Mouse (Mus musculus): ENCODE measurements around the gene Ess2.
"Not testable (repeated sequence)": the region's sequence is repeated elsewhere in the genome, so short reads cannot be mapped to it uniquely, and the experiment has no call there.

The Ess2 gene

DNA sequence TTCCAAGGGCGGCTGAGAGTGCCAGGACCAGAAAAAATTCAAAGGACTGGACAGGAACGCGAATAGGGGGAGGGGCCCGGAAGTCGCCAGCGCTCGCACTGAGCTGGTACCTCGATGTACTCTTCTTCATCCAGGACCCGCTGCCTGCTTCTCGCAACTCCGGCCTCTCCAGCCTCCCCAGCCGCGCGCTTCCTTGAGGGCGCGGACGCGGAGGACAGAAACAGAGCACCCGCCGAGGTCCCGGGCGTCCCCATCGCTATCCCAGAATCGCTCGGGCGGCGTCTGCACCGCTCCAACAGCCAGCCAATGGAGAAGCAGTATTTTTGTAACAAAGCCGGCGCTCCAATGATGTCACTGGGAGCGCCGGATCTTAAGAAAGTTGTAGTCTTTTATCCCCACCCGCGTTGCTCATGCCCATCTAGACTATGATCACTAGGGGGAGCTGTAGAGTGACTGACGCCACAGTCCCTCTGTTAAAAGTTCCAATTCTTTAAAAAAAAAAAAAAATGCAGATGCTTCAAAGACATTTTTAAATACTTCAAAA is at the start of gene Ess2:
Gene Ess2 (minus strand): TSS at position 297 of the 544 bp plus-strand sequence.
- peak; percentile 92 for DNase-seq (ENCODE audit: low spot score)

DNA sequence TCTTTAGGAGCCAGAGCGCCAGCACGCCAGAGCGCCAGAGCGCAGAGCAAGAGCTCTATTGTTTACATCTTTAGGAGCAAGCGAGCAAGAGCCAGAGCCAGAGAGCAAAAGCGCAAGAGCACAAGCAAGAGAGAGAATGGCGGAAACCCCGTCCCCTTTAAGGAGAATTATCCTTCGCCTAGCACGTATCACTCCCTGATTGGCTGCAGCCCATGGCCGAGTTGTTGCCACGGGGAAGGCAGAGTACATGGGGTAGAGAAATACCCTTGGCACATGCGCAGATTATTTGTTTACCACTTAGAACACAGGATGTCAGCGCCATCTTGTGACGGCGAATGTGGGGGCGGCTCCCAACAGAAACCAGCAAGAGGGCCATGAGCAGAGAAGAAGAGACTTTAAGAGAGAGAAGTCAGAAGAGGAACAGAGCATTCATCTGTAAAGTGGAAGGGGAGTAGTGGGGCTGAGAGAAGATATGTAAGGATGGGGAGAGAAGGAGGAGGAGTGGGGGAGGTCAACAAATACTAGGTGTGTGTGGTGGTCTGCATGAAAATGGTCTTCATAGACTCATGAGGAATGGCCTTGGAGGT is 45.0 kb upstream of the Ess2 start:
- DNase-seq (ENCODE audit: low spot score): not testable (repeated sequence)

DNA sequence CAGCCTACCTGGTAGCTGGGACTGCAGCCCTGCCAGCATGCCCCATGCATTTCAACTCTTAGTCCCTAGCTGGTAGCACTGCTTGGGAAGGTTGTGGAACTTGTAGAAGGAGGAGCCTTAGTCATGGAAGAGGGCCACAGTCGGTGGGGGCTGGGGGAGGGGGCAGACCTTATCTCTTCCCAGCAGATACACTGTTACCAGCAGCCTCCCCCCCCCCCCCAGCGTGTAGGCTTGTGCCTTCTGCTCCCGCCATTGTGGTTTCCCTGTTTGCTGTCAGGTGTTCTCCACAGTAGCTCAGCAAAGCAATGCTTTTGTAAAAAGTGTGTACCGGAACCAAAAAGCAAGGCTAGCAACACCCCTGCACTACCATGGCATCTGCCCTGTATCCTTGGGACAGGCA is 40.5 kb upstream of the Ess2 start:
- no peak for DNase-seq (ENCODE audit: low spot score)

DNA sequence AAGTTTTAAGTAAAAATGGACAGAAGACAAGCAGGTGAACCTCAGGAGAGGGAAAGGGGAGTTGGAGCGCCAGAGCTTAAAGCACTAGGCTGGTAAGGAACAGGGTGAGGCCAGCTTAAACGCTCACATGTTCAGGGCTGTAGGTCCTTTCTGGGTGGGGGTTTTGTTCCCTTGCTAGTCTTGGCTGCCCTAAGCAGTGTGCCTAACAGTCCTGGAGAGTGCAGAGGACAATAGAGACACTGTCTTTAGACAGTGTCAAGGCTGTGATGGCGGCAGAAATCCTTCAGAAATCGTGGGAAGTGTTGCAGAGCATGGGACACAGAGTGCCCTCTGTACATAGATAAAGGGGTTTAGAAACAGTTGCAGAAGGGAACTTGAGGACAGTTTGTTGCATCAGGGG is 38.9 kb upstream of the Ess2 start:
- DNase-seq (ENCODE audit: low spot score): no peak

DNA sequence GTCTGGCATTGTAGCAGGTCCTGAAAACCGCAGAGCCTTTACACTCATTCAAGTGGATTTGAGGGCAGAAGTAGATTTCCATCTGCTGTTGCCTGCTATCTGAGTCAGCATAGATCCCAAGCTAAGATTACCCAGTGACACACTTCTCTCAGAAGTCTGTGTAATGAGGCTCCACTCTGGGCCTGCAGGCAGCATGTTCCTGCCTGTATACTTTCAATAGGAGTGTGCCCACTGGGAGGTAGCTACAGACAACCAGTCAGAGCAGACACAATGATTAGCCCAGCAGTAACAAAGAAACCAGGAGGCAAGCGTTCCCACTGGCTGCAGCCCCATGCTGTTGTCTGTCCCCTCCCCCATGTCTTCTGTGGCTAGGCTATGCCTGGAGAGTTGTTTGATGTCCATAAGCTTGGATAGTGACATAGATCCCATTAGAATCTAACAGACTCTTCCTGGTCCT is 38.3 kb upstream of the Ess2 start:
- DNase-seq (ENCODE audit: low spot score): no peak

DNA sequence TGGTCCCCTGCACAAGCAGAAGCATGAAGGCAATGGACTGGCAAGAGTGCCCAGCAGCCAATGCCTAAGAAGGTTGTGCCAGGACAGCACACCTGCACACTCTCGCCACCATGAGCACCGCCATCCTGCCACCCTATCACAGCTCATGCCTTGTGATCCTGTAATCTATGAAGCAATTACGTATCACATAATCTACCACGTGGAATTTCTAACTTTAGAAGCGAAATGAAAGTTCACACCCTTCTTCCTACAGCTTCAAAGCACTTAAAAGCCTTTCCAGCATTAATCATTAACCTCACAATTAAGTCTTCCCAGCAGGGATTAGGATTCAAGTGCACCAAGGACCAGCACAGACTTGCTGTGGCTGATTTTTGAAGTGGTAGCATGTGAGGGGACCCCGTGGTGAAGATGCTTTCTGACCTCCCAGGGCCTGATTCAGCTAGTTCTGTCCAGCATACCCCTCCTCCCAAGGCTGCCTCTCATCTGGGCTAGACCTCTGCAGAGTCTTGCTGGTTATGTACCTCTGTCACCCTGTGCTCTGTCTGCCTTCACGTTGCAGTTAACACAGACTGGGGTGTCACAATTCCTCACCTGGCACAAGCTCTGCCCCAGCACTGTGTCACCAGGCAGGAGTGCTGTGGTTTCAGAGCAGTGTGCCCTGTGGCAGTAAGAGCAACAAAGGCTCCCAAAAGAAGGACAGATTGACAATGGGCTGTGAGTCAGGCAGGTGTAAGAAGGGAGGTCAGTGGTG is 34.1 kb upstream of the Ess2 start:
- no peak for DNase-seq (ENCODE audit: low spot score)

DNA sequence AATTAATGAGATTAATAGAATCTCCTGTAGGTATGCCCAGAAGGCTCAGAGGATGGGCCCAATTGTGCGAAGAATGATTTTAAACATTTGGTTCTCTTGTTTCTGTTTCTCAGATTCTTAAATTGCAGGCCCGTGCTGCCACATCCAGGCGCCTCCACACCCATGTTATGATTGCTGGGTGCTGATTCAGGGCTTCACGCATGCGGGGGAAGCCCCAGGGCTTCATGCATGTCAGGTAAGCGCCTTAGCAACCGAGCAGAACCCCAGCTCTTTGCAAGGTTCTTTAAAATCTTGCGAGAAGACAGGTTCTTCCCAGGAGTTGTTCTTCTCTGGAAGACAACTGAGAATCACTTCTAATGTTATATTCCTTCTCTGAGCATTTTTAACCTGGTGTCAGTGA is 32.3 kb upstream of the Ess2 start:
- no peak for DNase-seq (ENCODE audit: low spot score)

DNA sequence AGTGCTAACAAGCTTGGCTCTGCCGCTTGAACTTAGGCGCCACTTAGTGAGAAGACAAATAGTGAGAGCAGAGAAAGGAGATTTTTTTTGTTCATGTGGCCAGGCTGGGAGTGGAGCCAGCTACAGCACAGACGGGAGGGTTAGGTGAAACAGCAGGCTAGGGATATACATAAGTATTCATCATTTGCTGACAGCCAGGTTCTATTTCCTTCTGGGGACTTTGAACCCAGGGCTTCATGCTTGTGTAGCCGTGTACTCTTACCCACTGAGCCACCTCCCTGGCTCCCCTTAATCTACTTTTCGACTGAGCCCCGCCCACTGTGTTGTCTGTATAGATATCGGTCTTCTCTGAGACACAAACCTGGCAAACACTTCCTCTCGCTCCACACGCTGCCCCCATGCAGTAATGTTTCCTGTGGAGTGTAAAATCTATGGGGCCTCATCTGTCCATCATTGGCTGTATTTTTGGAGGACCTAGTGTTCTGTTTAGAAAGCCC is 28.2 kb upstream of the Ess2 start:
- no peak for DNase-seq (ENCODE audit: low spot score)

DNA sequence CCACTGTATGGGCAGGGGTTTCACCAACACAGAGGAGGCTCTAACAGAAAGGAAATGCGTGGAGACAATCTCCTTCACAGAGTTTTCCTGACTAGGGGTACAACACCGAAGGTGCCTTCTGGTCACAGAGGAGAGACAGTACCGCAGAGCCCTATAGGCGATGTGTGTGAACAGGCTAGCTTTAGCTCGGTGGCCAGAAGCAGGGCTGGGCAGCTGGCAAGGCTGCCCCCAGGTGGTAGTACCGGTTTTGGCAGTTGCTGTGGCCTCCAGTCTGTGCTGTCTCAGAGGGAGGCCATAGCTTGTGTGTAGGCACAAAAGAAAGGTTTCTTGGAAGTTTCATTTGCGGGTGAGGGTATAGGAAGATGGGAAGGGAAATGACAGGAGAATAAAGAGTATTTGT is 27.7 kb upstream of the Ess2 start:
- peak; percentile 70 for DNase-seq (ENCODE audit: low spot score)

DNA sequence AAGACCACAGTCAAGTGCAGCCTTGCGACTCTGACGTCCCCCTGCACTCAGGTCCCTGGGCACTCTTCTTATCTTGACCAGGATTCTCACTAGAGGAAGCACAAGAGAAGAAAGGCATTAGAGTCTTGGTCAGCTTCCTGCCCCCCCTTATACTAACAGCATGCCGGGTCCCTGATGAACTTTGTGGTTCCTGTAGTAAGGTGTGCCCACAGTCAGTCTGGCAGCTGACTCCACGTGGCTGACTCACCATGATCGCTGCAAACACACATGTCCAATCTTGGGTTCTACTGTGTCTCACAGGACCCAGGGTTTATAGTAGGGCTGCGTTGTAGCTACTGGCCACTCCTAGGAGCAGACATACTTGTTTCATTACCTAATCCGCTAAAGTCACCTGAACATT is 27.0 kb upstream of the Ess2 start:
- DNase-seq (ENCODE audit: low spot score): no peak

DNA sequence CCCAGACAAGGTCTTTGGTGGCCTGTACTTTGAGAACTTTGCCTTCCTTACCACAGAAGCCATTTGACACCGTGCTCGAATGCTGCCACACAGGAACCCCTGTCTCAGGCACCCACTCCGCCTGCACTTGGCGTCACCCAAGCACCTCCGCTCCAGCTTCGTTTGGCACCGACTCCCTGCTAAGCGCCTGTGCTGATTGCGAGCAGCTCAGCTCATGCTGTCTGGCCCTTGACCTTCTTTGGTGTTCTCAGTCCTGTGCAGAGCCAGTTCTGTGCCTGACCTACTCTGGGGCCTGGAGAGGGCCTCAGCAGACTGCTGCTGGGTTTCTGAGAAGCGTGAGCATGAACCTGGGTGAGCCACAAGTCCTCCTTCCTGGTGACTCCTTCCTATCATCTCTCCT is 25.6 kb upstream of the Ess2 start:
- DNase-seq (ENCODE audit: low spot score): no peak

DNA sequence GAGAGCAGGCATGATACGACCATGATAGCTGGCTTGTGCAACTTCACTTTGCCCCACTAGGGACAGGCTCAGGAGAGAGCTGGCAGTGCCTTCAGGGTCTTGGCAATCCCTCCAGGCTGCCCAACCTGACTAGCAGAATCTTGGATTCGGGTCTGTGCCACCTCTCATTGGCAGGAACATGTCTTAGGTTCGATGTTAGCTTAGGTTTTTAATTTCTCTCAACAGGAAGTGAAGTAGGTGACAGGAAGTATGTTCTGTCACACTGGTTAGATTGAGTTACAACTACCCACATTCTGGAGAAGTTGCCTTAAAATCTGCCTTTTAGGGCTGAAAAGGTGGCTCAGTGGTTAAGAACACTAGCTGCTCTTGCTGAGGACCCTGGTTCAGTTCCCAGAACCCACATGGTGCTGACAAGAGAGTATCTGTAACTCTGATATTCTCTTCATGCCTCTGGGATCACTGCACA is 23.3 kb upstream of the Ess2 start:
- DNase-seq (ENCODE audit: low spot score): no peak

DNA sequence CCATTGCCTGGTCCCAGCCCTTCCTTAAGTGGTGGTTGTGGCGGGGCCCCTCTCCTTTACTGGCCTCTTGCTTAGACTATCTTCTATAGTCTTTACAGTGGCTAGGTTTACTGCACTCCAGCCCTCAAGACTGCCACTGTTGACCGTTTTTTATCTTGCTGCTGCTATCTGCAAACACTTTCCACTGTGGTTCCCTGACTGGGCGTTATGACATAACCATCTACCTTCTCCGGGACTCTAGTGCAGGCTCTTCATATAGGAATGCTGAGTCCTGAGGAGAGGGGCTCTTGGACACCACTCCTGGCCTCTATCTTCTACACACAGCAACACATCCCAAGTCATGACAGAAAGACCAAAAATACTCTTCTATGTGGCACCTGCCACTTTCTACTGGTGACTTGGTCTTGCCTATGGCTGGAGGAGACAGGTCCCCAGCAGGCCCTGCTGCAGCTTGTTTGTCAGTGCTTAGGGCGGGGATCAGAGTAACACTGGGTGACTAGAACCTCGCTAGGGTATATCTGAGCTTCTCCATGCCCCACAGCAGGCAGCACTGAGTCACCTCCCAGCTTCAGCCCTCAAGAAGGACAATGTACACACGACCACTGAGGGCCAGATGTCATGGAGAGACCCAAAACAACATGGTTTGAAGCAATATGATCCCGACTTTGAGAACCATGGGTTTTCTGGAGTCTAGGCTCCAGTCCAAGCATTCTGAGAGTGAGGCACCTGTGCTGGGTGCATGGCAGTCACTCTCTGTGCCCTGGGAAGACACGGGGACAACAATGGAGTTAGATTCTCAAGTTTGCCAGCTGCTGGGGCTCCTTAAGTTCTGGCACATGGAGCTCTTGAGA is 22.7 kb upstream of the Ess2 start:
- no peak for DNase-seq (ENCODE audit: low spot score)

DNA sequence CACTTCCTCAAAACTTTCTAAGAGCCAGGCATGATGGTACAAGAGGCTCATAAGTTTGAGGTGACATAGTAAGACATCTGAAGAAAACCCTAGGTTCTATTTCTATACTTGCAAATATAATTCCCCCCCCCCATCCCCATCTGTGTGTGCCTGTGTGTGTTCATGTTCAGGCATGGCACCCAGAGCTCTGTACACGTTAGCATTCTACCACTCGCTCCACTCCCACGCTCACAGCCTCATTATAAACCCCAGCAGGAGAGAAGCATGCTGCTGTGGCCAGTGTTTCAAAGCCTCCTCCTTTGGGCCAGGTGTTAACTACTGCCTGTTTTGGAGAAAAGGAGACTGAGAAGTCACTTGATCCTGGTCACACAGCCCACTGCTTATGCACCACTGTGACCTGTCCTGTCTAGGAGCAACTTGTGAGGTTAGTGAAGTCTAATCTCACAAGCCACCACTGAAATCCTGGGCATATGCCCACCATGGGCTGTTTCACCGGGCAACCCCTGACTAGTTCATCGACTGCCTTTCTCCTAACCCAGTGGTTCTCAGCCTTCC is 20.8 kb upstream of the Ess2 start:
- no peak for DNase-seq (ENCODE audit: low spot score)

DNA sequence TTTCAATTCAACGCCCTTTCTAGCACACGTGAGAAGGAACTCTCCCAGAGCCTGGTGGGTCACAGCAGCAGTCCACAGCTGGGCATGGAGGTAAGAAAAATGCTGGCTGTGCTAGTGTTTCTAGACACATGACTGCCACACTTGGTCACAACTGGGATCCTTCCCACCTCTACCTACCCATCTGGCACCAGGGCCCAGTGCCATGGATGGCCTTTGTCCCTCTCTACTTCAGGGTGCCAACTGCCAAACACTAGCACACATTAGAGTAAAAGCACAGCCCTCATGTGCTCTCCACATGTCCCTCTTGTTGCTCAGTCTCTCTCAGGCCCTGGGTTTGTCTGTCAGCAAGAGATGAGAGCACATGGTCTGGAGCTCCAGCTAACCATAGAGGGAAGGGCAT is 18.5 kb upstream of the Ess2 start:
- DNase-seq (ENCODE audit: low spot score): no peak

DNA sequence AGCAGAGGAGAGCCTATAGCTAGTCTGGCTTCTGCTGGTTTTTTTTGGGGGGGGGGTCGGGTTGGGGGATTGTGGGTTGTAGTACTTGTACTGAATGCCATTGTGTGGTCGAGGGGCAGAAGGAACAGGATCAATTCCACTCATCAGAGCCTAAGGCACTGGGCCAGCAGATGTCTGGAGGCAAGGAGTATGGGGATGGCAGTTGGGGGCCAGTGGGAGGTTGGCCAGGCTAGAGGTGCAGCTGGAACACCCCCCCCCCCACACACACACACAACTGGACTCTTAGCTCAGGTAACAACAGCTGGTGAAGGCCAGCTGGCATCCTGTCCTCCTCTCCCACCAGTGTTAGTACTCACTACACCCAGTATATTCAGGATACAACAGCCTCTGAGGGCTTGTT is 18.1 kb upstream of the Ess2 start:
- DNase-seq (ENCODE audit: low spot score): no peak

DNA sequence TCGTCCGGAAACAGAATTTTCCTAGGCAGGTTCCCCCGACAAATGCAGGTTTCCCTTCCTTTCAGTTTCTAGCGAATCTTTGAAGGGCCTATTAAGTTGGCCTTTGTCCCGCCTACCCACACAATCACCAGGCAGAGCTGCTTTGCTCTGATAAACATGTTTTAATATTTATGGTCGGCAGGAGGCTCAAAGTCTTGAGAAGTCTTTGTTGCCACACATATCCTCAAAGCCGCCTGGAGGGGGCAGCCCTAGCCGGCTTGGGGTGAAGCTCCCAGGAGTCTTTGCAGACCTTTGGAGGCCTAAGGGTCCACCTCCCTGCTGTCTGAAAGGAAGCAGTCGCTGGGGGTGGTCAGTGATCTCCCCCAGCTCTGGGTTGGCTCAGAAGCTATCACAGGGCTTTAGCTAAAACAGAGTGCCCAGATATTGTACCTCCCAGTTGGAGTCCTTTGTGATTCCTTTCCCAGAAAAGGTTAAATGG is 17.5 kb upstream of the Ess2 start:
- peak; percentile 87 for DNase-seq (ENCODE audit: low spot score)

DNA sequence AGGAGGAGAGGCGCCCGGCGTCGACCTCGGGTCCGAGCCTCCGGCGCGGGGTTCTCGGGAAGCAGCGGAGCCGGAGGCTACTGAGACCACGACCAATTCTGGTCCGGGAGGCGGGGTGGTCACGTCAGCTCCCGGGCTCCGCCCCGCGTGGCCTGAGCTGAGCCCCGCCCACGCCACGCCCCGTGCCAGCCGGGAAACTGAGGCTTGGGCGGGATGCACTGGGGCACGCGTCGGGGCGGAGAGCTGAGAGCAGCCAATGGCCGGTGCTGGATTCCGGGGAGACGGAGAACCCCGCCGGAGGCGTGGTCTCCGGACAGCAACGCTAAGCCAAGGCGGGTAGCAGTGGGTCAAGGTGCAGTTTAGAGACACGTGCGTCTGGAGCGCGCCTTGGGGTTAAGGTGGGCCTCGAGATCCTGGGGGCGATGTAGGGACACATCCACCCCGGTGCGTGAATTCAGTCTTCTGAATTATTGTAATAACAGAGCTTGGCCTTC is 17.0 kb upstream of the Ess2 start, which contains the start of gene Slc25a1:
Gene Slc25a1 (minus strand): TSS at position 133 of the 494 bp plus-strand sequence.
- DNase-seq (ENCODE audit: low spot score): no peak

DNA sequence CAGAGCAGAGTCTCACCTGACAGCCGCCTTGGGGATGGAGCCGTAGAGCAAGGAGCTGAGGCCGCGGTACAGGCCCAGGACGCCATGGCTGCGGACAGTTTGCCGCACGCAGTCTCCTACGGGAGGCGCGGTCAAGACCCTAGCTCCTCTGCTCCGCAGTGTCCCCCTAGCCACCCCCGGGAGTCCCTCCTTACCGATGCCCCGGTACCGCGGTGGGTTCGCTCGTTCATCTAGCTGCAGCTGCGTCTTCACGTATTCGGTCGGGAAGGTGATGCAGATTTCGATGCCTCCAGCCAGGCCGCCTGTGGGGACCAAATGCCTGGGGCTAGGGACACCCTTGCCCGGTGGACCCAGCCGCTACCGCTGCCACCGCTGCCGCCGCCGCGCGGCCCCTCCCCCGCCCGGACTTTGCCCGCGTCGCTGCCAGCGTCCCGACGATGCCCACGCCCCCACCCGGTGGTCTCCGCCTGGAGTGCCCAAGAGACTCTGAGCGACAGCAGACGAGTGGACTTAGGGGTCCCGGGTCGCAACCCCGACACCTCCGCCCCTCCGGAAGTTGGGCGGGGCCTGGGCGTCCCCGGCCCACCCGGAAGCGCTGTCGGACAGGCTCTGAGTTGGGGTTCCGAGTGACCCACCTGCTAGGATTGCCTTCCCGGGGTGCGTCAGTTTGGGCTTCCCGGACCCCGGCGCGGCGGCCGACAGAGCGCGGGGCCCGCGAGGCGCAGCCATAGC is 16.4 kb upstream of the Ess2 start:
- peak; percentile 16 for DNase-seq (ENCODE audit: low spot score)

DNA sequence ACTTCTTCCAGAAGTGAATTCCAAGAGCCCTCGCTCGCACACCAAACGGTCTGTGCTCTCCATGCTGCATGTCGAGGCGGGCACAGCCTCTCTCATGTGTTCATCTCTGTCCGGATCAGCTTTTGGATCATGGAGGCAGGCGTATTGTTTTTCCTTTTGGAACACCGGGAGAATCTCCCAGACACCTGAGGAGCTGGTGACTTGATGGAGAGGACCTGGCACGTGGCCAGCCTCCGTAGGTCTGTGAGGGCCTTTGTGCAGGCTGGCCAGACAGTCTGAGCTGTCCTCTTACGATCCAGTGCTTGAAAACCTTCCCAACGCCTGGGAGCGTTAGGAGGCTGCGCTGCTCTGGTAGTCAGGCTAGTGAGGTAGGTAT is 11.0 kb upstream of the Ess2 start:
- no peak for DNase-seq (ENCODE audit: low spot score)
